Comparison of ENCODE assay signal across 7 mouse cellular contexts in the genomic region with DNA sequence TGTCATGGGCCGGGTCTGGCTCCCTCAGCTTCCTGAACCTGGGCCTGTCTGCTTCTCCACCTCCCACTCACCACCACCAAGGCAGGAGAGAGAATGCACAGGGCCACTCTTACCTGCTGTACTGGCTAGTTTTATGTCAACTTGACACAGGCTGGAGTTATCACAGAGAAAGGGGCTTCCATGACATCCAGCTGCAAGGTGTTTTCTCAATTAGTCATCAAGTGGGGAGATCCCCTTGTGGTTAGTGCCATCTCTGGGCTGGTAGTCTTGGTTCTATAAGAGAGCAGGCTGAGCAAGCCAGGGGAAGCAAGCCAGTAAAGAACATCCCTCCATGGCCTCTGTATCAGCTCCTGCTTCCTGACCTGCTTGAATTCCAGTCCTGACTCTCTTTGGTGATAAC.
DNase-seq lines count a peak whose midpoint lies in the region; ATAC-seq and TF ChIP-seq lines count a peak whose summit lies in the region.
"Not testable (repeated sequence)": the region's sequence is repeated elsewhere in the genome, so short reads cannot be mapped to it uniquely, and the experiment has no call there.

No protein-coding gene starts in this region.

- peaks cover 0 to 17% of the 10 kb centered on the region in 2 experiments; a peak in 2 of 4 replicates for H3K4me1 ChIP-seq in CH12.LX (ENCODE audit: control insufficient read depth in 1 of 2, insufficient read depth in 2 of 2)
- peaks cover 47% of the 10 kb centered on the region for H3K4me1 ChIP-seq in forebrain, embryonic 13.5 days
- H3K4me1 ChIP-seq in heart, adult 2 months (ENCODE audit: control insufficient read depth, insufficient read depth, low read length): peaks cover 44% of the 10 kb centered on the region
- peaks cover 43% of the 10 kb centered on the region for H3K4me1 ChIP-seq in heart, embryonic 13.5 days
- H3K4me1 ChIP-seq in heart, postnatal 0 days (ENCODE audit: control insufficient read depth, insufficient read depth): not testable (repeated sequence)

- dilution Hi-C loops in CH12.LX (cut with MboI; ENCODE audit: extremely low pct_ligation_motif_present, extremely low pct_unique_long_range_greater_than_20kb, low sequenced_read_pairs): not testable (repeated sequence)

- not testable (repeated sequence) for TF ChIP-seq EP300 in CH12.LX (IDR thresholded peaks at IDR 0.05; ENCODE audit: low read length); heart, adult 2 months (IDR thresholded peaks at IDR 0.05; ENCODE audit: insufficient read depth, low read depth, low read length); heart, postnatal 0 days (IDR thresholded peaks at IDR 0.05; ENCODE audit: low read depth)

- H3K4me3 ChIP-seq in CH12.LX (replicated peaks in 1 of 3; ENCODE audit: low read depth in 2 of 3, low read length in 2 of 3, poor library complexity in 1 of 3); forebrain, embryonic 13.5 days; heart, adult 2 months; heart, embryonic 13.5 days; heart, postnatal 0 days (ENCODE audit: low read depth, low read length): not testable (repeated sequence)

- TF ChIP-seq CTCF in CH12.LX (conservative IDR thresholded peaks at IDR 0.05 in 1 of 2, IDR thresholded peaks at IDR 0.05 in 1 of 2; ENCODE audit: low read depth in 2 of 2, low read length in 2 of 2); heart, adult 2 months (IDR thresholded peaks at IDR 0.05); heart, postnatal 0 days (IDR thresholded peaks at IDR 0.05; ENCODE audit: low read depth): not testable (repeated sequence)

- H3K27ac ChIP-seq in CH12.LX (ENCODE audit: insufficient read depth, low read depth); forebrain, embryonic 13.5 days: not testable (repeated sequence)
- peak overlapping the region; percentile 58 for H3K27ac ChIP-seq in heart, adult 2 months
- H3K27ac ChIP-seq in heart, embryonic 13.5 days (replicated peaks): peak overlapping the region; percentile 86
- peak overlapping the region; percentile 8 for H3K27ac ChIP-seq in heart, postnatal 0 days (ENCODE audit: low read depth)

- H3K27me3 ChIP-seq in CH12.LX (replicated peaks); forebrain, embryonic 13.5 days; heart, adult 2 months (ENCODE audit: control insufficient read depth, insufficient read depth, low read length); heart, embryonic 13.5 days (replicated peaks); heart, postnatal 0 days (ENCODE audit: control insufficient read depth, insufficient read depth, low read length): not testable (repeated sequence)

- not testable (repeated sequence) for H3K36me3 ChIP-seq in CH12.LX (replicated peaks in 1 of 2; ENCODE audit: control insufficient read depth in 1 of 2, insufficient read depth in 1 of 2, low read length in 1 of 2); forebrain, embryonic 13.5 days (ENCODE audit: poor library complexity, severe bottlenecking); heart, adult 2 months (ENCODE audit: control insufficient read depth, insufficient read depth, low read length); heart, embryonic 13.5 days; heart, postnatal 0 days (replicated peaks; ENCODE audit: control insufficient read depth, insufficient read depth, low read length)

- not testable (repeated sequence) for ATAC-seq in forebrain, embryonic 13.5 days; heart, embryonic 13.5 days (ENCODE audit: extremely low read depth, insufficient number of reproducible peaks, low FRiP score, low TSS enrichment); heart, postnatal 0 days (ENCODE audit: insufficient read depth, low read depth)
- peak; percentile 47 for ATAC-seq in inflammation-experienced regulatory T-cells, adult 6 months

- intact Hi-C loops in heart, adult 2 months (cut with DNase I): not testable (repeated sequence)

- DNase-seq in CD4-positive helper T cell, adult 2 months (ENCODE audit: low read depth, low spot score): peak; percentile 38
- peak; percentile 47 for DNase-seq in CH12.LX (ENCODE audit: extremely low read depth)
- not testable (repeated sequence) for DNase-seq in heart, adult 2 months; heart, postnatal 0 days (ENCODE audit: low spot score)

- H3K79me2 ChIP-seq in CH12.LX (replicated peaks; ENCODE audit: control insufficient read depth, extremely low read depth, insufficient read depth, poor library complexity, severe bottlenecking); heart, adult 2 months (replicated peaks; ENCODE audit: control insufficient read depth, insufficient read depth, low read length): not testable (repeated sequence)

- 100% methylated on average over 1 of the region's 1 CpGs for WGBS in forebrain, embryonic 13.5 days
- 79% methylated on average over 1 of the region's 1 CpGs for WGBS in heart, adult 2 months
- WGBS in heart, embryonic 13.5 days: 39% methylated on average over 1 of the region's 1 CpGs
- 71% methylated on average over 1 of the region's 1 CpGs for WGBS in heart, postnatal 0 days

- not testable (repeated sequence) for H3K9me3 ChIP-seq in CH12.LX (replicated peaks; ENCODE audit: low read length); forebrain, embryonic 13.5 days (replicated peaks); heart, embryonic 13.5 days; heart, postnatal 0 days (replicated peaks; ENCODE audit: control insufficient read depth, low read length)

- not testable (repeated sequence) for TF ChIP-seq RAD21 in CH12.LX (IDR thresholded peaks at IDR 0.05; ENCODE audit: low read depth, low read length)

- H3K9ac ChIP-seq in CH12.LX (ENCODE audit: insufficient read depth, low read depth); heart, adult 2 months (ENCODE audit: low read depth, low read length); heart, embryonic 13.5 days; heart, postnatal 0 days (replicated peaks; ENCODE audit: low read depth, low read length): not testable (repeated sequence)
- H3K9ac ChIP-seq in forebrain, embryonic 13.5 days: 0 out of 2 replicates have a peak overlapping the region, but pooled peaks have one; percentile 23

- not testable (repeated sequence) for H3K4me2 ChIP-seq in CH12.LX (ENCODE audit: insufficient read depth, low read depth, poor library complexity, severe bottlenecking); forebrain, embryonic 13.5 days; heart, embryonic 13.5 days; heart, postnatal 0 days (ENCODE audit: low read depth, low read length)

- TF ChIP-seq POLR2A in CH12.LX (IDR thresholded peaks at IDR 0.05; ENCODE audit: low read depth, low read length); heart, adult 2 months (IDR thresholded peaks at IDR 0.05; ENCODE audit: insufficient read depth, low read depth, low read length): not testable (repeated sequence)

- in situ Hi-C loops in CH12.LX (cut with MboI; ENCODE audit: low pct_ligation_motif_present, low pct_unique_long_range_greater_than_20kb, low sequenced_read_pairs): loop anchor here (10.0 kb wide), 2 partner anchors 46 to 256 kb away; no protein-coding TSS in a partner anchor
